Mouse (Mus musculus): ENCODE measurements around the gene Tbce.

DNA sequence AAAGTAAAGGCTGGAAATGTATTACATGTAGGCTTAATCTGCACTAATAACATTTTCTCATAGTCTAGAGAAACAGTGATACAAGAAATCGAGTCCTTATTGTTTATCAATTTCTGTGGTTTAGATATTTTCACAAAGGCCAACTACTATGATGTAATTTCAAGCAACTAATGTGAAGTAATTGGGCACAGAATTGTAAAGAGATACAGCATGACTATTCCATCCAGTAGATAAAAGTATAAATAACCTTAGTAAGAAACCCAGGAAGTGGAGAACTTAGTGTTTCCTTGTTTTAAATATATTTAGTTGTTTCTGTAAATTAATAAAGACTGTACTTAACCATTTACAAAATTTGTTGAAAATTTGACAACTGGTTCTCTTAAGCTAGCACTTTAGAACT is 69.6 kb downstream of the Tbce start:
- no peak for TF ChIP-seq CTCF (conservative IDR thresholded peaks at IDR 0.05; ENCODE audit: insufficient read depth, insufficient read length, low read depth, low read length)
- TF ChIP-seq POLR2A (IDR thresholded peaks at IDR 0.05; ENCODE audit: low read depth, low read length) = no peak

Data from kidney, adult 2 months (tissue).